Mouse (Mus musculus) heart, adult 2 months (tissue): ENCODE measurements around the gene Cd36.
"Not testable (repeated sequence)": the region's sequence is repeated elsewhere in the genome, so short reads cannot be mapped to it uniquely, and the experiment has no call there.

Source experiments
- CTCF ChIP-seq: fragments of 200-600 bp; IDR thresholded peaks from 2 replicates; pipeline ENCODE4 v1.8.1; 2022; ENCODE audit warnings: antibody characterized with exemption, mild to moderate bottlenecking, moderate library complexity
- EP300 ChIP-seq: fragments of 200-500 bp; IDR thresholded peaks from 2 replicates; pipeline ENCODE4 v1.6.1; 2011; ENCODE audit warnings: low read depth, low read length, control low read depth; ENCODE audit not compliant: insufficient read depth
- POLR2A ChIP-seq: fragments of 200-500 bp; IDR thresholded peaks from 2 replicates; pipeline ENCODE4 v1.6.1; 2011; ENCODE audit warnings: mild to moderate bottlenecking, low read depth, low read length, control low read depth; ENCODE audit not compliant: insufficient read depth

- not testable (repeated sequence) for TF ChIP-seq POLR2A, EP300, CTCF
Observed at GRCm38 (mm10) chr5:17897641-17898040, 9.0 kb upstream of the Cd36 start.
